Mouse (Mus musculus) heart, adult 8-10 months (tissue): Measurements from ENCODE around the gene Nnmt. TPM values are rescaled to one million over a fixed set of nuclear protein-coding genes. Genes with fewer than 3 reads are reported as not detected.
A peak's percentile ranks its signal among the peaks of the same experiment; 100 is the strongest.

Experiments used
- DNase-seq: peaks from one replicate; pipeline ENCODE4 v3.0.0; 2022; ENCODE audit warnings: low spot score
- total RNA-seq, 4 experiments: library from RNA; stranded (reverse); gene quantifications; 2 replicates each; pipeline ENCODE4 v1.2.4; 2022

Nnmt gene
- total RNA-seq: 1 to 10 TPM; 3.2 to 5.2 (median 4.3) TPM

DNA sequence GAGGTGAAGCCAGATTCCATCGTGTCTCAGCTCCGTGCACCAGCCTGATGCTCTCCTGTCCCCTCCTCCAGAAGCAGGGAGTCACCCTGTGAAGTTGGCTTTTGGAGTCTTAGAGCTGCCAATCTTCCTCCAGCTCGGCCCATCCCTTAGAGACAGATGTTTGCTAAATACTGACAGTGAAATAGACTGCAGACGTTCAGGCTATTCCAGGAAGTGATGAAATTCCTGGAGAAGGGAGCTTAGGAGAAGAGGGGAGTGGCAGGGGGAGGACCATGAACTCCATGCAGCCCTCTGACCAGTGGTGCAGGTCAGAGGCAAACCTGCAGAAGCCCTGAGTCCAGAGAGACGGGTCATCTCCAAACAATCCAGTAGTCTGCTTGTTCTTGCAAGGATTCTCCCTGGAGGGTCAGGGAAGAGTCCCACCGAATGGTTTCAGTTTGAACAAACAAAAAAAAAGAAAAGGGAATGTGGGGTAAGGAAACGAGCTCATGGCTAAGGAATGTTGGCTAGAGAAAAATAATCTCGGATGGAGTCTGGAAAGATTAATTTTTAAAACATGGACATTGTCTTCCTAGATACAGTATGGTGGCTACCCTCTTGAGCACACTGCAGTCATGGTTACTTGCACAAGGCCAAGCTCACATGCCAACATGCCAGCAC lies at the start of gene Nnmt:
Gene Nnmt (minus strand): TSS at position 215 of the 660 bp plus-strand sequence.
- peak; percentile 71 for DNase-seq

DNA sequence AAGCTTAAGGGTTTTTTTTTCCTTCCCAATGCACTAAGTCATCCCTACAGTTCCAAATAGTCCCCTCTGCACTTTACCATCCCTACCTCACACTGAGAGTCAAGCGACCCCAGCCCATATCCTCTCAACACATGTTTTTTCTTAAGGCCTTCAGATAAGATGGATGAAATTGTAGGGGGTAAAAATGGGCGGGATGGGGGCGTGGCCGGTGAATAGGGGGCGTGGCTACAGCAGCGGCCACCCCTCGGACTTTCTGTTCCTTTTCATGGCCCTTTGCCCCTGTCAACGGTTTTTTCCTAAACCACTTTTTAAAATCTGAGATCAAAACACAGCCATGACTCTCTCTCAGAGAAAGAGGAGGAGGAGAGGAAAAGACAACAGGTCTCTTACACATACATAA lies 49.8 kb upstream of the Nnmt start:
- no peak for DNase-seq

DNA sequence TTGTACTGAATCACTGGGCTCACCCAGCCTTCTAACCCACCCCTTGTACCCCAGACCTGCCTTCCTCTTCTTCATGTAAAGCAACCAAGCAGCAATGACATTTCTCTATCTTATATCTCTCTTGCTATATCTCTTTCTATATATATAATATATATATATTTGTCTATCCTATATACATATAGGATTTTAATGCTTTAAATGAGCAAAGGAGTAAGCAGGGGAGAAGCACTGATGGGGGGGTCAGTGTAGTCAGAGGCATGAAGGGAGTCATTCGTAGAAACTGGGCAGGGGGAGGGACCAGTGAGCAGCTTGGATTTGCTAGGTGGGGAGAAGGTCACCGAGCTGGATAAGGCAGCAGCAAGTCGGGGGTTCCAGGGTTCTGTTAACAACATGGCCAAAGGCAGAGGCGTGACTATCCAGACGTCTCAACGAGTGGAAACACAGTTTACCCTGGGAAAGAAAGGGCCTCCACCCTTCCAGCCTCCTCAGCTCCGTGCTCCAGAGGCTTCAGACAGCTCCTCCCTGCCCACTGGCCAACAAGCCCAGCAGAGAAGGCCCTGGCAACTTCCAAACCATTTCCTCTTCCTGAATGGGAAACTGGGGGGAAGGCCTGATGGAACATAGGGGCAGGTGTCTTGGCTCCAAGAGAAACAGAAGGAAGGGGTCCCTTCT lies 48.6 kb upstream of the Nnmt start:
- no peak for DNase-seq

DNA sequence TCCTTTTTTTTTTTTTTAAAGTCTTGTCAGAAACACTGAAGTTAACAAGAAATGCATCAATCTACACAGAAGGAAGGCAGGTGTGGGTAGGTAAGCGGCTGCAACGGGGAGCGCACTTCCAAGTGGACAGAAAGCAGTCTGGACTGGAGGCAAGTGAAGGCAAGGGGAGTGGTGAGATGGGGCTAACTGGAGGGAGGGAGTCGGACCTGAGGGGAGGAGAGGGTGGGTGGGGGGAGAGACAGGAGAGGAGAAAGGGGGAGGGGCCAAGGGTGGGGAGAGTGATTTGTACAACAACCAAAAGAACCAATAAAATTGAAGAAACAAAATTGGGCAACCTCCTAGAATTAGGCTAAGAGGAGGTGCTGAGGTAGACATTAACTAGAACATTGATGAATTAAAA lies 47.1 kb upstream of the Nnmt start:
- no peak for DNase-seq

DNA sequence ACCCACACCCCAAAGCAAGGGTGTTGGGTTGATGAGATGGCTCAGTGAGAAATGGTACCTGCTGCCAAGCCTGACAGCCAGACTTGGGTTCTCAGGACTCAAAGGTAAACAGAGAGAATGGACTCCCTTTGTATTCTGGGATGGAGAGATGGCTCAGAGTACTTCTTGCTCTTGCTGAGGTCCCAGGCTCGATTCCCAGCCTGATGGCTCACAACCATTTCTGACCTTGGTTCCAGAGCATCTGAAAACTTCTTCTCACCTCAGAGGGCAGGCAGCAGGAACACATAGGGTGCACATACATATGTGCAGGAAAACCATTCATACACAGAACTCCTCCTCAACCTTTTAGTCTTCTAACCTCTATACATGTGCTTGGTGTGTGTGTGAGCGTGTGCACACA lies 45.9 kb upstream of the Nnmt start:
- DNase-seq: no peak

DNA sequence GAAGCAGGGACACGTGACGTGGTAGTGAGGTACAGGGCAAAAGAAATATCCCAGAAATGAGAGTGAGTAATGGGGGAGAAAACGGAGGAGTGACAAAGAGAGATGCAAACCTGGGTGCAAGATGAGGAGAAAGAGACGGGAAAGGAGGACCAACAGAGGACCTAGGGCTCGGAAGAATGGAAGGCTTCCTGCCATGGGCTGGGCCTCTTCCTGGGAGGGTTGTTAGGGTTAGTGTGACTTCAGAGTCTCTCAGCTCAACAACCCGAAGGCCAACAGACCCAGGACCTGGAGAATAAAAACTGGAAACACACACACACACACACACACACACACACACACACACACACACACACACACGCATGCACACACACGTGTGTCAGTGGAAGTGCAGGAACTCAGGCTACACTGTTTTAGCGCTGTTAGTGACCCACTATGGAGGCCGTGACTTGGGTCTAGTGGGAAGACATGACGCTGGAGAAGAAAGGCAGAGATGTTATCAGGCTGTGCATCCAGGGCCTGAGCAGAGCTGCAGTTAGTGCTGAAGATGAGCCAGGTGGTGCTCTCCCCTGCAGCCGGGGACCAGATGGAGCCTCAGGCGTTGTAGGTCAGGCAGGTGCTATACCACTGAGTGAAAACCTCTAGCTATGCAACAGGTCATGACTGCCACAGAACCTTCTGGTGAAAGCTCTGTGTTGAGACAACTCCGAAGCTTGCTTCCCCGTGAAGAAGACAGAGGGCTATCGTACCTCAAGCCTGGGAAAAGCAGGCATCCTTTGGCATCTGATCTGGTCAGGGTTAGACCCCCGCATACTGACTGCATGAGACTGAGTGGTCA lies 45.1 kb upstream of the Nnmt start:
- peak; percentile 39 for DNase-seq

DNA sequence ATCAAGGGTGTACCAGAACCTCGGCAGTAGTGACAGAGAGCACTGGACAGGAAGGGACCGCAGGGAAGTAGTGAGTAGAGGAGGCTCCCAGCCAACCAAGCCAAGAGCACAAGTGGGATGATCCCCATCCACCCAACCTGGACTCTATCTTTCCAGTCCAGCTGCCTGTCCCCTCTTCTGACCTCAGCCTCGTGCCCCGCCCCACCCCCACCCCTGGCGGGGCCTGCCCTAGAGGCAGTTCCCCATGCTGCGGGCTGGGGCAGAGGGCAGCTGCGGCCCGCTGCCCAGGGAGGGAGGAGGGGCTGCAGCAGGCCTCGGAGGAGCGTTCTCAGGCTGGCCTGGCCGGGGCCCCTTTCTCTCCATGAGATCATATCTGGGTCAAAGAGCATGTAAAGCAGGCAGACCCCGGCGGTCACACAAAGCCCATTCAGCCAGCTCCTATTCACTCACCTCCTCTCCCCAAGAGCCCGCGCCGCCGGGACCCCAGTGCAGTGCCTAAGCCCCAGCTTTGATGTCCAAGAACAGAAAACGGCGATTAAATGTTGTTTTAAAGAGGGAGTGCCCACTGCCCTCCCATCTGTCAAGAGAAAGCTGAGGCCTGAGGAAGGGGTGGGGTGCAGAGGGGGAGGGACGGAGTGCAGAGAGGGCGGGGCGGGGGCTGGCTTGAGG lies 44.3 kb upstream of the Nnmt start:
- DNase-seq: peak; percentile 76

DNA sequence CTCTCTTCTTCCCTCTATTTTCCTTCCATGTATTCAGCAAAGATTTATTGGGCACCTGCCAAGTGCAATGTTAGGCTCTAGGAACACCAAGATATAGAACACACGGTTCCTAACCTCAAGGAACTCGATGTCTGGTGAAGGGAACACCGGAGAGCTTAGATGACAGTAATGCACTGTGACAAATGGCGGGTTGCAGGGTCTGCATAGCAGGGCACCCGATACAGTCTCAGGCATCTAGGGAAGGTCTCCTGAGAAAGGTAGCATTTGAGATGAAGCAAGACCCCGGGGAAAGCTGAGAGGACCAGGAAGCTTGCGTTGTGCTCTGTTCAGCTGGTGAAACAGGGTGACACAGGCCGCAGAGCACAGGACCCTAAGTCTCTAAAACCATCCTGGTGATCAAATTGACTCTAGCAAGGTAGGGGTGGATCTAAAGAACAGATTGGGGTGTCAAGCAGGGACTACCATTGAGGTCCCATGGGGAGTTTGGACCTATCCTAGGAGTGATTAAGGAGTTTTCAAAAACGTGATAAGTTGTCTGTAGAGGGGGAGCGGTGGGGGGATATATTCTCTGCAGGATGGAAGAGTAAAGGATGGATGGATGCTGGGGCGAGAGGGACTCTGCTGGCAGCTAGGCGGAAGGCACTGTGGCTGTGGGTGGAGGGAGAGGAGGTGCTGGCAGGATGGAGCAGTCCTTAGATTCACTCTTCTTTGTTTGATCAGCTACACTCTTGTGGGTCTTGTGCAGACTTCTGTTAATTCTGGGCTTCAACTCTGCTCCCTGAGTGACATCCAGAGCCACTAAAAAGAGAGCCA lies 43.5 kb upstream of the Nnmt start:
- peak; percentile 35 for DNase-seq

DNA sequence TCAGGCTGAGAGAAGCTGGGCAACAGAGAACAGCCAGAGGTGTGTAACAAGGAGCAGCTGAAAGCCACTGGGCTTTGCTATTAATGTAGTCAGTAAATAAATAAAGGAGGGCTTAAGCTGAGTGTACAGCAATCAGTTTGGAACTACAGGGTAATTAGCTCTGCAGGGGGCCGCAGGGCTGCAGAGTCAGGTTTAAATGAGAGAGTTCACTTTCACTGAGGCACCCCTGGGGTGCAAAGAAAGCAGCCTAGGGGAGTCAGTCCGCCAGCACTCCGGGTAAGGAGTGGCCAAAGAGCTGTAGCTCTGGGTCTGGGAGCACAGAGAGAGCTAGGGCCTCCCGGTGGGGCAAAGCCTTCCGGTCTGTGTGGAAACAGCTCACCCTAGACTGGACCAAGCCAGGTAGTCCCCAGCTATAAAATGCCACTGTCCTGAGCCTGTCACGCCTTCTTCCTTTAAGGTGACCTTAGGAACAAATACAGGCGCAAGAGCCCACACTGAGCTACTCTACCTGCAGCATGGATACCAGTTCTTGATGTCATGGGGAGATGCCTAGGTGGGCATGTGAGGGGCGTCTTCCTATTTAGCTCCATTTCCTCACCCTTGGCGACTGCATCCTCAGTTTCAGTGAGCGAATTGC lies 42.8 kb upstream of the Nnmt start:
- DNase-seq: peak; percentile 28

DNA sequence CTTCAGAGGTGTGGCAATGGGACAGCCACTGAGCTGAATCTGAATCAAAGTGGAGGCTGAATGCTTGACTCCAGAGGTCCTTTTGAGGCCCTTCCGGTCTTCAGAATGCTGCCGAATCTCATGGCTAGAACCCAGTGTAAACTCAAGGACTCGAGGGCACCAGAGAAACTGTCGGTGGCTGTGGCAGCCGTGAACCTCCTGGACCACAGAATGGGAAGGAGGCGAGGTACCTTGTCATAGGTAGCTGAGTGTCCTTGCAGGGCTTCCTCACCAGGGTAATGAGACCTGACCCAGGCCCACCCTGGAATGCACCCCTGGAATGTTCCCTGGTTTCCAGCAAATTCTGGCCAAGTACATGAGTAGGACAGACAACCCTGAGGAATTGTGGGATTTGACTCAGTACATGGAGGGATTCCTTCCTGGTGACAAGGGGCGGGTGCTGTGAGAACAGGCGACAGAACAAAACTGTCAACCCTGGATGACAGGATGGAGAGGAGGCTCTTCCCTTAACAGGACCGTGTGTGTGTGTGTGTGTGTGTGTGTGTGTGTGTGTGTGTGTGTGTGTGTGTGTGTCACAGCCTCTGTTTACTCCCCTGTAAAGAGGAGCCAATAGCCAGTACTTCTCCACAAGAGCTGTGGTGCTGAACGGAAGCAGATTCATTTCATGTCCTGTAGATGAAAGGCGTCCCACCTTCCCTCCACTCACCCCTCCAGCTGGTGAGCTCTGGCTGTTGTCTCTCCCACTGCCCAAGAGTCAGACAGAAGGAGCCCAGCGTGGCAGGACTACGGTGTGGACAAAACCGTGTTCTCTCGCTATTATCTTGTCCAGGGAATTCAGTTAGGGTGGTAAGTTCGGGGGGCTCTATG lies 42.1 kb upstream of the Nnmt start:
- DNase-seq: peak; percentile 57

DNA sequence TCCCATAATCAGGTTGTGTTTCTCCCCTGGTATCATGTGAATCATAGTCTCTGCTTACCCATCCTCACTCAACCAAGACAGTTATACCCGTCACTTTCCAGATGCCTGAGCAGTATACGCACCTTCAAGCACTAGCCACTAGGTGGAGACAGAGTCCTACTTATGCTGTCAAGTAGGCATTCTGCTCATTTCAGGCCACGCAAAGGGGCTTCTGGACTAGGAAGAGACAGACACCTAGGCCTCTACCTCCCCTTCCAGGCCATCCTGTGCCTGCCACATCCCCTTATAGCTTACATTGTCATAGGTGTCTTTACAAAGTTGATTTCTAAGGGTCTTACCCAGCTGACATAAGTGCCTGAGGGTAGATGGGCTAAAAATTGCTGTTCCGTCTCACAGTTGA lies 41.3 kb upstream of the Nnmt start:
- DNase-seq: peak; percentile 85

DNA sequence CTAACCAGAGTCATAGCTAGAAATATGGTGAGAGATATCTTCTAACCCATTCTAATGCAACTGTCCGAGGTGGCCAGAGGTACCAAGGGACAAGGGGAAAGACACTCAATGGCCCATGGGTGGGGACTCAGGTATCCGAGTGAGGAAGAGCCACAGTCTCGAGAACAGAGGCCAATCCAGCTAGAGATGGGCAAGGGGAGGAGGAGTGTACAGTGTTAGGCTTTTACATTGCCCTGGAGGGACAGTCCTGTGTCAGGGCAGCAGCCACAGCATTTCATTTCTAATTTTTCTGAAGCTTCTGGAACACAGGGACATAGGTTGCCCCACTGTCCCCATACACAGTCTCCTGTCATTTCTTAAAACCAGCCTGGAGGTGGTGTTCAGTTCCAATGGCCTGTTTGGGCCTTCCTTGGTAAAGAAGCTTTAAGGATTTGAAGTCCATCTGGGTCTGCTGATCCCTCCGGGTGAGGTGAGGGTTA lies 40.7 kb upstream of the Nnmt start:
- no peak for DNase-seq

DNA sequence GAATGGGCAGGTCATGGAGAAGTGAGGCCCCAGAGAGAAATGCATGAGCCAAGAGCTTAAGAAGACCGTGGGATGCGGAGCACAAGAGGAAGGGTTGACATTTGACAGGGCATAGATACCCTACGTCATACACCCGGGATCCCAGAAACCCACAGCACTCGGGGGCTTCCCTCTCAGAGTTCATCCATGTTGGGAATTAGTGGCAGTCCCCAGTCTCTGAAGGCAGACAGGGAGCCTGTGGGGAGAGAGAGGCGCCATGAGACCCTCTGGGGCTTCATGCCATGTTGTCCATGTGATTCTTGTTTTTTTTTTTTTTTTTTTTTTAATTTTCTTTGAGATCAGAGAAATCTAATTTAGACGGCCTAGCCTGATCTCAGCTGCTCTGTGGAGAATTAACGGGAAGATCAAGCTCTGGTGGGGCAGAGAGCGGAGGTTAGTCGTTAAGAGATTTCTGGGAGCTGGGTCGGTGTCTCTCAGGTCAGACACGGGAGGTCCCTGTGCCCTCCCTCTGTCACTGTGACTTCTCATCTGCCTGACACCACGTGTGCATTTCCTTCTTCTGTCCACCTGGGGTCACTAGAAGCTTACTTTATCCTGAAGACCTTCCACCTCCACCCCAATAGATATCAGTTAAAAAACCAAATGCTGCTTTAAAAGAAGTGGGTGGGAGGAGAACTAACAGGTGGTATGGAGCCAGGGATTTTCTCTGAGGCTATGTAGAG lies 40.1 kb upstream of the Nnmt start:
- DNase-seq: peak; percentile 72

DNA sequence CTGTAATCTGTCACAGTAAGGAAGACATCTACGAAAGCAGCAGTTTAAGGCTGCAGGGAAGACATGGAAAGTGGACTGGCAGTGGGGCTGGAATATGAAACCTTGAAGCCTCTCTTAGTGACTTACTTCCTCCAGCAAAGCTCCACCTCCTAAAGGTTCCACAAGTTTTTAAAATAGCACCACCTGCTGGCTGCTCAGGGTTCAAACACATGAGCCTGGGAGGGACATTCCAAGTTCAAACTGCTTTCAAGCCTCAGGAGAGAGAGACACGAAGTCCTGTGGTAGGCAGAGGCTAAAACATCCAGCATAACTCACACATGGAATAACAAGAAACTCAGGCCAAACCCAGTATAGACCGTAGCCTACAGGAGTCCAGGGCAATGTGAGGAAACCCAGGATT lies 39.4 kb upstream of the Nnmt start:
- no peak for DNase-seq

DNA sequence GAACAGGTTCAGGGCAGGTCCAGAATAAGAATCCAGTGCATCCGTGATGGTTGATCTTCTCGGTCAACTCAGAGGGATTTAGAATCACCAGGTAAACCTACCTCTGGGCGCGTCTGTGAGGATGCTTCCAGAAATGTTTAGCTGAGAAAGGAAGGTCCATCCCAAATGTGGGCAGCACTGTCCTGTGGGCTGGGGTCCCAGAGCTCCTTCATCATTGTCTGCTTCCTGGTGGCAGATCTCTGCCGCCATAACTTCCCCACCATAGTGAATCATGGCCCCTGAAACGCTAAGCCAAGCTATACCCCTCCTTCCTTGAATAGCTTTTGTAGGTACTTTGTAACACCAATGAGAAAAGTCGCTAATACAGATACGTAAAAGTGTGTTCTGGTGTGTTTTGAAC lies 36.7 kb upstream of the Nnmt start:
- DNase-seq: no peak

DNA sequence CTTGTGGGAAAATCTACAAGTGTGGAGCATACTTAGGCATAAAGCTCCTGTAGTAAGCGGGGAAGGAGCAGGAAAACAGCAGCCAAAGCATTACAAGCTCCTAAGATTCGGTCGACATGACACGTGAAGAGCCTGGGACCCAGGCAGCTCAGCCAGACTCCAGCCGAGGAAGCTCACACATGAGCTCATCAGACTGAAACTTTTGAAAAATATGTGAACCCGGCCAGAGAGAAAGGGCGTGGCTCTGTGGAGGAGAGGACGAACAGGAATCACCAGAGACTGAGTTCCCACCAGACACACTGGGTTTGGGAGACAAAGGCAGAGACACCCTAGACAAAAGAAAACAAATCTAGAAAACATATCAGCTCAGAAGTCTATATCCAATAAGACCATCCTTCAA lies 35.9 kb upstream of the Nnmt start:
- no peak for DNase-seq

DNA sequence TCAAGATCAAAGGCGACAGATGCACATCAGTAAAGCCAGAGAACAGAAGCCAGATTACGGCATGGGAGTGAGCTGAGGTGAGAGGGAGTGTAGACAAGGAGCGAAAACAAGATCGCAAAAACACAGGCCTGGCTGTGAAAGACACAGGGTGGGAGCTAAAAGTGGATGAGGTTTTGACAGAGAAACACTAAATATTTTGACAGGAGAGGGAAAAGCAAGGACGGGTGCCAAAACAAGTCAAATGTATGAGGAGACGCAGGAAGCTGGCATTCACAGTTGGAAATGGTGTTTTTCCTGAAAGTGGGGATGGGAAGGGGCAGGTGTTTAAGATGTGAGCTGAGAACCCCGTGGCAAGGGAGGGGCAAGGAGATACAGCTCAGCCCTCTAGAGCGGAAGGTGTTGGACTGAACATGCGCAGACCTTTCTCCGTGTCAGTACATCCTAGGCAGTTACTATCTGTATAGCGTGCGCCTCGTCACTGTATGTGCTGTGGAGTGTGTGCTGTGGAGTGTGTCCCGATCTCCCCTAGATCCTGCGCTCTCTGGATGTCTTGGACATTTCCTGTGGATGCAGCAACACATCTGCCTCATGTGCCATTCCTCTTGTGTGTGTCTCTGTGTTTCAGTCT lies 33.3 kb upstream of the Nnmt start:
- DNase-seq: no peak

DNA sequence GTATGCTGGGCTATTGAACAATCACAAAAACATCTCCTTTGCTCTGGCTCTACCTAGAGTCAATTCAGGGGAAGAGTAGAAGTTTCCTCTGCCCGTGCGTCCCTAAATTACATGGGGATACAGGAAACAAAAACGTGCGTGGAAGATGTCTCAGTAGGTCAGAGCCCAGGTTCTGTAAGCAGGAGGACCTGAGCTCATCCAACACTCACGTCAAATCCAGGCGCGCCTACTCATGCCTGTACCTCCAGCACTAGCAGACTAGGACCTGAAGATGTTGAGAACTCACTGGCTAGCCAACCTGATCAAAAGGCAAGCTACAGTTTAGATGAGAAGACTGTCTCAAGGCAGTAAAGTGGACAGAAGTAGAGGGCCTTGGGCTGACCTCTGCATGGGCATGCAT lies 32.2 kb upstream of the Nnmt start:
- no peak for DNase-seq
